Mouse (Mus musculus) liver, embryonic 12.5 days (tissue): Measurements from ENCODE around the gene Btbd3. TPM values are rescaled to one million over a fixed set of nuclear protein-coding genes. Genes with fewer than 3 reads are reported as not detected.

Source experiments
- ATAC-seq: fragments of 200-750 bp; cut with Nextera tagmentation; 2 replicates; pipeline ENCODE4 v1.8.0; 2017; ENCODE audit warnings: moderate number of reproducible peaks, mild to moderate bottlenecking, moderate library complexity
- H3K27ac ChIP-seq: fragments of 300-500 bp; sonication (generic); 2 replicates; pipeline ENCODE4 v1.5.1; 2016; ENCODE audit warnings: mild to moderate bottlenecking
- H3K27me3 ChIP-seq: fragments of 300-500 bp; sonication (generic); replicated peaks from 2 replicates; pipeline ENCODE4 v1.6.1; 2016; ENCODE audit warnings: mild to moderate bottlenecking, moderate library complexity
- H3K36me3 ChIP-seq: fragments of 300-500 bp; sonication (generic); 2 replicates; pipeline ENCODE4 v1.6.1; 2016; ENCODE audit warnings: mild to moderate bottlenecking, moderate library complexity
- H3K4me1 ChIP-seq: fragments of 300-500 bp; sonication (generic); 2 replicates; pipeline ENCODE4 v1.6.1; 2016
- H3K4me2 ChIP-seq: fragments of 300-500 bp; sonication (generic); 2 replicates; pipeline ENCODE4 v1.6.1; 2016; ENCODE audit warnings: mild to moderate bottlenecking, moderate library complexity
- H3K4me3 ChIP-seq: fragments of 300-500 bp; sonication (generic); 2 replicates; pipeline ENCODE4 v1.5.1; 2016; ENCODE audit warnings: mild to moderate bottlenecking, moderate library complexity
- H3K9ac ChIP-seq: fragments of 300-500 bp; sonication (generic); 2 replicates; pipeline ENCODE4 v1.6.1; 2016; ENCODE audit warnings: mild to moderate bottlenecking, moderate library complexity
- H3K9me3 ChIP-seq: fragments of 300-500 bp; sonication (generic); replicated peaks from 2 replicates; pipeline ENCODE4 v1.6.1; 2016; ENCODE audit warnings: mild to moderate bottlenecking, moderate library complexity
- WGBS: fragments of 180-500 bp; shearing (Covaris S2); methylation state at CpG from one replicate; pipeline ENCODE4 v1.1.7; 2016; ENCODE audit not compliant: insufficient replicate concordance; 5-methylcytosine and 5-hydroxymethylcytosine counted together
- polyA plus RNA-seq: library from polyadenylated mRNA; unstranded; fragments of >200 nt; fragmentation: Nextera tagmentation; extraction: Ambion mirVana; gene quantifications from 2 replicates; pipeline ENCODE4 v1.2.1, GENCODE M21; 2016

The Btbd3 gene
- polyA plus RNA-seq, 1 experiment from 2014 or later = 3.1 TPM

- Histone ChIP-seq H3K4me3 (no peak overlapping the region), H3K4me2 (peak overlapping the region; percentile 25; the same call in 1 of the 2 replicates), H3K9ac (no peak overlapping the region; the same call in 1 of the 2 replicates), H3K9me3 (no peaks in the 10 kb centered on the region), H3K4me1 (peaks cover 19% of the 10 kb centered on the region), H3K27me3 (no peaks in the 10 kb centered on the region), H3K27ac (no peak overlapping the region), H3K36me3 (no peaks in the 10 kb centered on the region)
- WGBS = 18% methylated on average over 13 of the region's 13 CpGs
- no peak for ATAC-seq
Observed at GRCm38 (mm10) chr2:138265356-138266005, 9.1 kb downstream of the Btbd3 start.

GRCm38 (mm10) chr2:138266679-138267078, 10.3 kb downstream of the Btbd3 start:
- Histone ChIP-seq H3K4me3 (no peak overlapping the region), H3K4me1 (peaks cover 19% of the 10 kb centered on the region), H3K27me3 (no peaks in the 10 kb centered on the region), H3K4me2 (no peak overlapping the region), H3K9me3 (no peaks in the 10 kb centered on the region), H3K9ac (no peak overlapping the region), H3K27ac (no peak overlapping the region), H3K36me3 (no peaks in the 10 kb centered on the region)
- no peak for ATAC-seq
- WGBS = 44% methylated on average over 5 of the region's 5 CpGs

GRCm38 (mm10) chr2:138267852-138268513, 11.6 kb downstream of the Btbd3 start:
- 46% methylated on average over 4 of the region's 4 CpGs for WGBS
- no peak overlapping the region for H3K27ac ChIP-seq
- H3K4me2 ChIP-seq = no peak overlapping the region

GRCm38 (mm10) chr2:138269330-138269729, 13.0 kb downstream of the Btbd3 start:
- Histone ChIP-seq H3K4me3 (no peak overlapping the region), H3K9me3 (no peaks in the 10 kb centered on the region), H3K36me3 (no peaks in the 10 kb centered on the region), H3K9ac (no peak overlapping the region), H3K27ac (no peak overlapping the region), H3K27me3 (no peaks in the 10 kb centered on the region), H3K4me1 (peaks cover 24% of the 10 kb centered on the region), H3K4me2 (no peak overlapping the region)
- ATAC-seq = no peak

More at GRCm38 (mm10) chr2:138267852-138268513, 11.6 kb downstream of the Btbd3 start:
- no peaks in the 10 kb centered on the region for H3K36me3 ChIP-seq
- H3K27me3 ChIP-seq = no peaks in the 10 kb centered on the region
- peaks cover 14% of the 10 kb centered on the region for H3K4me1 ChIP-seq
- ATAC-seq = peak; percentile 55
- no peak overlapping the region for H3K4me3 ChIP-seq
- no peak overlapping the region for H3K9ac ChIP-seq
- H3K9me3 ChIP-seq = no peaks in the 10 kb centered on the region

GRCm38 (mm10) chr2:138273404-138274073, 17.2 kb downstream of the Btbd3 start:
- no peak for ATAC-seq
- Histone ChIP-seq H3K9ac (no peak overlapping the region), H3K4me1 (peaks cover 20% of the 10 kb centered on the region), H3K27ac (no peak overlapping the region), H3K9me3 (no peaks in the 10 kb centered on the region), H3K27me3 (no peaks in the 10 kb centered on the region), H3K36me3 (no peaks in the 10 kb centered on the region), H3K4me2 (no peak overlapping the region), H3K4me3 (no peak overlapping the region)
- WGBS = 69% methylated on average over 9 of the region's 9 CpGs

GRCm38 (mm10) chr2:138274086-138274485, 17.7 kb downstream of the Btbd3 start:
- ATAC-seq = no peak
- Histone ChIP-seq H3K9me3 (no peaks in the 10 kb centered on the region), H3K9ac (no peak overlapping the region), H3K27ac (no peak overlapping the region), H3K4me2 (no peak overlapping the region), H3K36me3 (no peaks in the 10 kb centered on the region), H3K4me1 (peaks cover 24% of the 10 kb centered on the region), H3K4me3 (no peak overlapping the region), H3K27me3 (no peaks in the 10 kb centered on the region)
- 69% methylated on average over 5 of the region's 5 CpGs for WGBS

- Histone ChIP-seq H3K4me3 (peak overlapping the region; percentile 25), H3K36me3 (peaks cover 6% of the 10 kb centered on the region; the same call in 1 of the 2 replicates), H3K4me2 (peak overlapping the region; percentile 51), H3K9me3 (no peaks in the 10 kb centered on the region), H3K4me1 (peaks cover 27% of the 10 kb centered on the region), H3K27me3 (no peaks in the 10 kb centered on the region), H3K9ac (no peak overlapping the region), H3K27ac (0 out of 2 replicates have a peak overlapping the region, but pooled peaks have one; percentile 14)
- peak; percentile 55; the same call in 1 of the 2 replicates for ATAC-seq
- 45% methylated on average over 17 of the region's 17 CpGs for WGBS
Observed at GRCm38 (mm10) chr2:138277842-138278691, 21.7 kb downstream of the Btbd3 start.

GRCm38 (mm10) chr2:138278853-138279640, 22.7 kb downstream of the Btbd3 start:
- Histone ChIP-seq H3K9ac (no peak overlapping the region), H3K4me1 (peaks cover 20% of the 10 kb centered on the region; the same call in 1 of the 2 replicates), H3K27ac (no peak overlapping the region), H3K36me3 (peaks cover 14% of the 10 kb centered on the region), H3K27me3 (no peaks in the 10 kb centered on the region), H3K4me2 (peak overlapping the region; percentile 51), H3K4me3 (0 out of 2 replicates have a peak overlapping the region, but pooled peaks have one; percentile 25), H3K9me3 (no peaks in the 10 kb centered on the region)
- WGBS = 77% methylated on average over 15 of the region's 15 CpGs
- no peak for ATAC-seq

GRCm38 (mm10) chr2:138279641-138280040, 23.3 kb downstream of the Btbd3 start:
- Histone ChIP-seq H3K4me1 (peaks cover 16% of the 10 kb centered on the region; the same call in 1 of the 2 replicates), H3K9ac (no peak overlapping the region), H3K4me2 (no peak overlapping the region), H3K27me3 (no peaks in the 10 kb centered on the region), H3K27ac (no peak overlapping the region), H3K9me3 (no peaks in the 10 kb centered on the region), H3K36me3 (peaks cover 18% of the 10 kb centered on the region), H3K4me3 (no peak overlapping the region)
- WGBS = 68% methylated on average over 11 of the region's 11 CpGs
- no peak for ATAC-seq

- Histone ChIP-seq H3K9me3 (no peaks in the 10 kb centered on the region), H3K4me1 (peaks cover 16% of the 10 kb centered on the region; the same call in 1 of the 2 replicates), H3K27ac (no peak overlapping the region), H3K4me2 (no peak overlapping the region), H3K27me3 (no peaks in the 10 kb centered on the region), H3K9ac (no peak overlapping the region), H3K36me3 (peaks cover 18% of the 10 kb centered on the region), H3K4me3 (no peak overlapping the region)
- 76% methylated on average over 17 of the region's 17 CpGs for WGBS
- no peak for ATAC-seq
Observed at GRCm38 (mm10) chr2:138280225-138280711, 23.9 kb downstream of the Btbd3 start.
